Mouse (Mus musculus): Measurements from ENCODE around the gene Prok2. TPM values are rescaled to one million over a fixed set of nuclear protein-coding genes. Genes with fewer than 3 reads are reported as not detected.

Gene Prok2
- total RNA-seq, 2 experiments from 2014 or later, result not detected

Other genes with a start within 250 kb of the Prok2 start
- gene Foxp1, start 203.7 kb downstream of the Prok2 start, total RNA-seq (2021), result 10 to 100 TPM; 10.1 to 15.8 TPM
- 10 to 100 TPM; 27.4 to 28.5 TPM for gene Eif4e3, start 59.6 kb downstream of the Prok2 start, total RNA-seq (2021)
- gene Gm20696, start 59.6 kb downstream of the Prok2 start, total RNA-seq (2021), result 1 to 10 TPM; 1.0 to 1.4 TPM
- under 1 TPM; 0.48 to 0.71 TPM for gene Gpr27, start 33.7 kb downstream of the Prok2 start, total RNA-seq (2021)

Measured in gastrocnemius, adult 18-20 months (tissue).